Mouse (Mus musculus) midbrain, postnatal 0 days (tissue): ENCODE results near the gene Snapc5. TPM values are rescaled to one million over a fixed set of nuclear protein-coding genes. Genes with fewer than 3 reads are reported as not detected.
"Not testable (repeated sequence)": the region's sequence is repeated elsewhere in the genome, so short reads cannot be mapped to it uniquely, and the experiment has no call there.

Source experiments
- ATAC-seq: fragments of 200-750 bp; cut with Nextera tagmentation; 2 replicates; pipeline ENCODE4 v1.8.0; 2017; ENCODE audit warnings: moderate number of reproducible peaks, mild to moderate bottlenecking, moderate TSS enrichment, moderate library complexity; ENCODE audit not compliant: low FRiP score
- DNase-seq: peaks from one replicate; pipeline ENCODE4 v3.0.0-alpha.2; 2015; ENCODE audit warnings: low spot score
- H3K27ac ChIP-seq: fragments of 300-500 bp; sonication (generic); 2 replicates; pipeline ENCODE4 v1.5.1; 2014; ENCODE audit warnings: low read depth, mild to moderate bottlenecking, low read length, mixed read lengths
- H3K27me3 ChIP-seq: fragments of 300-500 bp; sonication (generic); 2 replicates; pipeline ENCODE4 v1.6.1; 2014; ENCODE audit warnings: low read length, control low read depth, mixed read lengths; ENCODE audit not compliant: insufficient read depth
- H3K36me3 ChIP-seq: fragments of 300-500 bp; sonication (generic); 2 replicates; pipeline ENCODE4 v1.6.1; 2014; ENCODE audit warnings: low read length, control low read depth, mixed read lengths; ENCODE audit not compliant: insufficient read depth
- H3K4me1 ChIP-seq: fragments of 300-500 bp; sonication (generic); 2 replicates; pipeline ENCODE4 v1.6.1; 2014; ENCODE audit warnings: mild to moderate bottlenecking, control low read depth, antibody characterized with exemption, low read length, mixed read lengths; ENCODE audit not compliant: insufficient read depth
- H3K4me2 ChIP-seq: fragments of 300-500 bp; sonication (generic); 2 replicates; pipeline ENCODE4 v1.6.1; 2014; ENCODE audit warnings: low read depth, mild to moderate bottlenecking, low read length, mixed read lengths; ENCODE audit not compliant: poor library complexity, severe bottlenecking
- H3K4me3 ChIP-seq: fragments of 300-500 bp; sonication (generic); 2 replicates; pipeline ENCODE4 v1.5.1; 2014; ENCODE audit warnings: low read depth, mild to moderate bottlenecking, low read length, moderate library complexity
- H3K9ac ChIP-seq: fragments of 300-500 bp; sonication (generic); replicated peaks from 2 replicates; pipeline ENCODE4 v1.6.1; 2014; ENCODE audit warnings: mild to moderate bottlenecking, low read length, moderate library complexity, mixed read lengths; ENCODE audit not compliant: poor library complexity, severe bottlenecking
- H3K9me3 ChIP-seq: fragments of 300-500 bp; sonication (generic); 2 replicates; pipeline ENCODE4 v1.6.1; 2016; ENCODE audit warnings: low read length, control low read depth
- CTCF ChIP-seq: IDR thresholded peaks from 2 replicates; pipeline ENCODE4 v1.5.1; 2016; ENCODE audit warnings: antibody characterized with exemption, mild to moderate bottlenecking
- WGBS: fragments of 180-500 bp; shearing (Covaris S2); extraction: QIAGEN DNeasy Blood & Tissue Kit; methylation state at CpG from one replicate; pipeline ENCODE4 v1.1.7; 2014; 5-methylcytosine and 5-hydroxymethylcytosine counted together
- polyA plus RNA-seq: library from polyadenylated mRNA; unstranded; fragments of >200 nt; fragmentation: Nextera tagmentation; extraction: Ambion mirVana; gene quantifications from 2 replicates; pipeline ENCODE4 v1.2.1, GENCODE M21; 2015
- total RNA-seq: library from RNA; depleted of rRNA; stranded (reverse); fragments of >200 nt; gene quantifications from 2 replicates; pipeline ENCODE4 v1.2.3, GENCODE M21; 2014; rRNA removed

Gene Snapc5
- total RNA-seq (6.3 and 7.0 TPM in 2 replicates), polyA plus RNA-seq (24.4 and 25.9 TPM in 2 replicates)

DNA sequence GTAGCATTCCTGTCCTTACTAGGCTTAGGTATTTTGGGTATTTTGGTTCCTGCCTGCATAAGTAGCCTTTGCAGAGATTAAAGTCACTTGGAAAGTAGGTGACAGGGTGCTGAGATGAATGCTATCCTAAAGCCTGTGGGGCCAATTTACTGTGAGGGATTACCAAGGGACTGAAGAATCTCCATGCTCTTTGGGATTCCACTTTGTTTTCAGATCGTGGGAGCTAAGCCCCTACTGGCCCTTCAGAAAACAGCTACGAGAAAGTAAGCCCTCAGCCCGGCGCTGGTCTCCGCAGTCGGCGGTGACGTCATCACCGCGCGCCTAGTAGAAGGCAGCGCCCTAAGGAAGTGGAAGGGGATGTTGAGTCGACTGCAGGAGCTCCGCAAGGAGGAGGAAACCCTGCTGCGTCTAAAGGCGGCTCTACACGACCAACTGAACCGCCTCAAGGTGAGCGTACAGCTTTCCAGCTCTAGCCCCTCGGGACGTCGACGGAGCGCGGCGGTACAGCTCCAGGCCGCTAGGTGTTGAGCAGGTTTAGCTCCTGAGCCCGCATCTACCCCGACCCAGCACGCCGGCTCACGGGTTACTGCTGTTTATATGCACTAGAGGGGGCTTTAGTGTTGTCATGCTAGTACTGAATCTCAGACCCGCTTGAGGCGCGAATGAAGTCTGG lies at the start of gene Snapc5:
Gene Snapc5 (plus strand): TSS at position 301 of the 673 bp plus-strand sequence.
- peaks cover 49% of the 10 kb centered on the region for H3K36me3 ChIP-seq
- DNase-seq = peak; percentile 97
- H3K4me2 ChIP-seq = peak within 1 kb of the TSS; percentile 54
- ATAC-seq = peak; percentile 94
- peak within 1 kb of the TSS; percentile 82 for H3K27ac ChIP-seq
- H3K27me3 ChIP-seq = no peaks in the 10 kb centered on the region
- peak within 1 kb of the TSS; percentile 65 for H3K9ac ChIP-seq
- no peaks in the 10 kb centered on the region for H3K9me3 ChIP-seq
- H3K4me3 ChIP-seq = peak within 1 kb of the TSS; percentile 53
- H3K4me1 ChIP-seq = peaks cover 6% of the 10 kb centered on the region; the same call in 1 of the 2 replicates
- TF ChIP-seq CTCF = peak; percentile 69
- under 1% methylated on average over 35 of the region's 35 CpGs for WGBS

GRCm38 (mm10) chr9:64131623-64132022 lies 47.5 kb upstream of the Snapc5 start:
- Histone ChIP-seq H3K9ac (no peak overlapping the region), H3K4me3 (no peak overlapping the region), H3K27ac (no peak overlapping the region), H3K4me1 (no peaks in the 10 kb centered on the region), H3K9me3 (no peaks in the 10 kb centered on the region), H3K4me2 (no peak overlapping the region), H3K27me3 (no peaks in the 10 kb centered on the region), H3K36me3 (no peaks in the 10 kb centered on the region)
- no peak for TF ChIP-seq CTCF
- ATAC-seq (no peak), DNase-seq (no peak)
- WGBS = 84% methylated on average over 6 of the region's 6 CpGs

- H3K27ac ChIP-seq, H3K4me2 ChIP-seq, H3K27me3 ChIP-seq, H3K4me3 ChIP-seq, H3K4me1 ChIP-seq, ATAC-seq, H3K9ac ChIP-seq, H3K9me3 ChIP-seq, H3K36me3 ChIP-seq: not testable (repeated sequence)
- DNase-seq = peak; percentile 40
- peak; percentile 78 for TF ChIP-seq CTCF
- 5% methylated on average over 6 of the region's 6 CpGs for WGBS
Observed at GRCm38 (mm10) chr9:64138896-64139295, 40.2 kb upstream of the Snapc5 start.

- TF ChIP-seq CTCF = no peak
- ATAC-seq (no peak), DNase-seq (no peak)
- Histone ChIP-seq H3K9ac (no peak overlapping the region), H3K27ac (no peak overlapping the region), H3K4me1 (no peaks in the 10 kb centered on the region), H3K9me3 (no peaks in the 10 kb centered on the region), H3K4me2 (no peak overlapping the region), H3K4me3 (no peak overlapping the region), H3K27me3 (no peaks in the 10 kb centered on the region), H3K36me3 (no peaks in the 10 kb centered on the region)
- 90% methylated on average over 9 of the region's 9 CpGs for WGBS
Observed at GRCm38 (mm10) chr9:64139879-64140278, 39.2 kb upstream of the Snapc5 start.

DNA sequence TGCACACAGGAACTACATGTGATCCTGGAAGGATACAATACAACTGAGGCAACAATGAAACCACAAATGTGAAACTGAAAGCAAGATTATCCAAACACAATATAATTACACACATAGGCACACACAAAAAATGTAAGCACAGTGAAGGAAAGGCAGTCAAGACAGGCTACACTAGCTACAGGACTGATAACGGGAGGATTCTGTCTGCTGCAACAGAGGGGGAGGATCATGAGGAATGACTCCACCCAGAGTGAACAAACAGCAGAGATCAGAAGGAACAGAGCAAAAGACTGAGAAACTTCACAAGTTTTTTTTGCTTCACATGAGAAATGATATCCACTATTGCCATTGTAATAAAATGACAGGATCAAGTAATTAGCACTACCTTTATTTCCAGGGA lies 22.4 kb upstream of the Snapc5 start:
- WGBS = 94% methylated on average over 1 of the region's 1 CpGs
- Histone ChIP-seq H3K4me1 (no peaks in the 10 kb centered on the region), H3K27ac (no peak overlapping the region), H3K9ac (no peak overlapping the region), H3K4me2 (no peak overlapping the region), H3K36me3 (no peaks in the 10 kb centered on the region), H3K4me3 (no peak overlapping the region), H3K27me3 (no peaks in the 10 kb centered on the region), H3K9me3 (no peaks in the 10 kb centered on the region)
- ATAC-seq = no peak
- DNase-seq = no peak
- TF ChIP-seq CTCF = no peak

- Histone ChIP-seq H3K9me3 (no peaks in the 10 kb centered on the region), H3K4me3 (no peak overlapping the region), H3K27ac (no peak overlapping the region), H3K4me1 (no peaks in the 10 kb centered on the region), H3K27me3 (no peaks in the 10 kb centered on the region), H3K9ac (no peak overlapping the region), H3K36me3 (no peaks in the 10 kb centered on the region), H3K4me2 (no peak overlapping the region)
- no peak for ATAC-seq
- 89% methylated on average over 5 of the region's 5 CpGs for WGBS
- no peak for DNase-seq
- no peak for TF ChIP-seq CTCF
Observed at GRCm38 (mm10) chr9:64160471-64160870, 18.6 kb upstream of the Snapc5 start.

- H3K27me3 ChIP-seq, H3K27ac ChIP-seq, H3K4me1 ChIP-seq, DNase-seq, H3K9ac ChIP-seq, ATAC-seq, H3K4me3 ChIP-seq, H3K4me2 ChIP-seq, H3K9me3 ChIP-seq, H3K36me3 ChIP-seq: not testable (repeated sequence)
- WGBS = 97% methylated on average over 3 of the region's 3 CpGs
Observed at GRCm38 (mm10) chr9:64169967-64170366, 9.1 kb upstream of the Snapc5 start.
